Mouse (Mus musculus): ENCODE results near the gene Rdm1.
A peak's percentile ranks its signal among the peaks of the same experiment; 100 is the strongest.

Gene Rdm1

DNA sequence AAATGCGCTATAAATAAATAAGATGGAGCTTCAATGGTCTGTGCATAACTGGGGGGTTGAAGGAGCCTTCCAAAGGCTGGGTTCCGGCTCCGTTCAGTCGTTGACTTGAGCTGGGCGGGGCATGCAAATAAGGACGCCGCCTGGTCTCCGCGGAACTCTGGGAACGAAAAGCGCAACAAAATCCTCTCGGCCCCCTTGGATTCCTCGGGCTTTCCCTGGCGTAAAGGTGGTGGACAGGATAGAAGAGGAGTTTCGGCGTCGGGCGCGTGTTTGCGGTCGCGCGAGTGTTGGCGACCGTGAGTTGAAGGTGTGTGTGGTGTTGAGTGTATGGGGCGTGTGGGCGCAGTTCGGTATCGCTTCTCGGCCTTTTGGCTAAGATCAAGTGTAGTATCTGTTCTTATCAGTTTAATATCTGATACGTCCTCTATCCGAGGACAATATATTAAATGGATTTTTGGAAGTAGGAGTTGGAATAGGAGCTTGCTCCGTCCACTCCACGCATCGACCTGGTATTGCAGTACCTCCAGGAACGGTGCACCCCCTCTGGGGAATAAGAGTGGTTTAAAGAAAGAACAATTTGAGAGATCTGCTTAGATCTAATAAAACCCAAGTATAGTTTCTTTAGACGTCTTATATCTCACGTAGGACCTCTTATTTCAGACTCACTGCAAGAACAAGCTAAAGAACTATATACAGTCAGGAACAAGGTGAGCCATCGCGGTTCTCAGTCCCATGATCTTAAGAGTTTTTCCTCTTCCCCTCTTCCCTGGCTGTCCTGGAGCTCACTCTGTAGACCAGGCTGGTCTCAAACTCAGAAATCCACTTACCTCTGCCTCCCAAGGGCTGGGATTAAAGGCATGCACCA is 31.1 kb downstream of the Rdm1 start:
- DNase-seq (ENCODE audit: low spot score in 2 of 2) = peak; percentile 73 to 79

DNA sequence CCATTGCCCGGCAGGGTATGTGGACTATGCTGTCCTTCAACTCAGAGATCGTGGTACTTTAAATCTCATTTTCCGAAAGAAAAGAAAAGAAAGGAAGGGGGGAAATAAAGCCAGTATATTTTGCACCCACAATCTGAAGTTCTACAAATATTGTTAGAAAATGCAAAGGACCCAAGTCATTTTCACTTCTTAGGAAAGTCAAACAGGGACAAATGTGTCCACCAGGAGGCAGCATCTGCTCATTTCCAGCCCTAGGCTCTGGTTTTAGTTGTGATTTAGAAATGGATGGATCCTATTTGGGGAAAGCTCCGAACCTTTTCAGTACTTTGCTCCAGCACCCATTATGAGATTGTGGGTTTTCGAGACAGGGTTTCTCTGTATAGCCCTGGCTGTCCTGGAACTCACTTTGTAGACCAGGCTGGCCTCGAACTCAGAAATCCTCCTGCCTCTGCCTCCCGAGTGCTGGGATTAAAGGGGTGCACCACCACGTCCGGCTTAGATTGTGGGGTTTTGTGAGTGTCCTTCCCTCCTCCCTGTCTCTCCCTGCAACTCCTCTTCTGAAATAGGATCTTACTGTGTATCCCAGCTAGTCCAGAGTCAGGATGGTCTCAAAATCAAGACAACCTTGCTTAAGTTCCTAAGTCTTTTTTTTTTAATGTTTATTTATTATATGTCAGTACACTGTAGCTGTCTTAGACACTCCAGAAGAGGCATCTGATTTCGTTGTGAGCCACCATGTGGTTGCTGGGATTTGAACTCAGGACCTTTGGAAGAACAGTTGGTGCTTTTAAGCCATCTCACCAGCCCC is 32.0 kb downstream of the Rdm1 start:
- DNase-seq (ENCODE audit: low spot score in 2 of 2) = peak; percentile 20 to 53

DNA sequence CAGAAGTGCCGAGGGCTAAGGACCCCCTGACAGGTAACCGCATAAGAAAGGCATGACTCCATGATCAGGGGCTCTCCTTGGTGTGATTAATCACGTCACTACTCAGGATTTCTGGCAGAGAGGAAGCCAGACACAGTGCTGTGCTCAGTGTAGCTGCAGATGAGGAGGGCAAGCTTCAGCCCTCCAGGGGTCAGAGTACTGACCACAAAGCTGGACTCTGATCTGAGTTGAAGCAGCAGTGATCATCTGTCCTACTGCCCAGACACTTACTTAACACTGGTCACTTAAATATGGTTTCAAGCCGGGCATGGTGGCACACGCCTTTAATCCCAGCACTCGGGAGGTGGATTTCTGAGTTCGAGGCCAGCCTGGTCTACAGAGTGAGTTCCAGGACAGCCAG is 34.2 kb downstream of the Rdm1 start:
- no peak for DNase-seq (ENCODE audit: low spot score in 2 of 2)

DNA sequence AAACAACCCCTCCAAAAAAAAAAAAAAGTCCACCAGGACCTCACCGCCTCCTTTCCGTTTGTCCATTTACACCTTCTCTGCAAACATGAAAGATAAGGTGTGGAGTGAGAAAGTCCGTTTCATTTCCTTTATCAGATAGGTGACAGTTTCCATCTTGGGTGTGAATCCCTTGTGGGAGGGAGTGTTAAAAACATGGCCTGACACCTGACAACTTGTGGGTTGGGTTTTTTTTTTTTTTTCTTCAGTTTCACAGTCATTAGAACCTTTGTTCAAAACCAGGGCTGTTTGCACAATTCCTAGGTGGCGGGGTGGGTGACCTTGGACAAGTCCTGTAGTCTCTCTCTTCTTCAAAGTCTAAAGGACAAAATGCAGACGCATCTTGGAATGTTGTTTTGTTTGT is 34.8 kb downstream of the Rdm1 start:
- no peak for DNase-seq (ENCODE audit: low spot score in 2 of 2)

DNA sequence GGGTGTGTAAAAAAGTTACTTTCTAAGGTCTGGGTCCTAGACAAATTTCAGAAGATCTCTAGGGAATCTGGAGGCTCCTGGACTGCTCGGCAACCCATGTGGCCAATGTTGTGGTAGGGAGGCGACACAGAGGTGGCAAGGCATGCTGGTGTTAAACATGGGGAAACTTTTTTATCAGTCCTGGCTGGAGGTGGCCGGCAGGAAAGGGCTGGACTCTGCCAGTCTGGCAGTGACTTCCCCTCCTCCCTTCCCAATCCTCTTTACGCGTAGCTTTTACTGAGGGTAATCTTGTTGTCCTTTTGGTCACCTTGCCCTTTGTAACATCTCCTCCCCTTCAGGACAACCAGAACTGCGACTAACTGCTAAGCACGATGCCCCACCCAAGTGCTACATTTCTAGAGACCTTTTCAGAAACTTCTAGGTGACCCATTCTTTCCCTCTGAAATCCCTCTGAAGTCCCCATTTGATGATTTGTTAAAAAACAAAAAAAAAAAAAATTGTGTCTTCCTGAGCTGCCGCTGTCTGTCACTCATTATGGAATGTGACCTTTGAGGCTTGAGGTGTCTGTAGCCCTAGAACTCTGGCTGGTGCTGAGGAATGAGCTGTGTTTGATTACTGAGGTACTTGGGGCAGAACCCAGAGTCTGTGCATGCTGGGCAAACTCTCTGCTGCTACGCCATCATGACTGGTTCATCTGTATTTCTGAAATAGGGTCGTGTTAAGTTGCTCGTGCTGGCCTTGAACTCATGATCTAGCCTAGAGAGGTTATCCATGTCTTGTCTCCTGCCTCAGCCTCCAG is 36.4 kb downstream of the Rdm1 start:
- DNase-seq (ENCODE audit: low spot score in 2 of 2) = no peak

DNA sequence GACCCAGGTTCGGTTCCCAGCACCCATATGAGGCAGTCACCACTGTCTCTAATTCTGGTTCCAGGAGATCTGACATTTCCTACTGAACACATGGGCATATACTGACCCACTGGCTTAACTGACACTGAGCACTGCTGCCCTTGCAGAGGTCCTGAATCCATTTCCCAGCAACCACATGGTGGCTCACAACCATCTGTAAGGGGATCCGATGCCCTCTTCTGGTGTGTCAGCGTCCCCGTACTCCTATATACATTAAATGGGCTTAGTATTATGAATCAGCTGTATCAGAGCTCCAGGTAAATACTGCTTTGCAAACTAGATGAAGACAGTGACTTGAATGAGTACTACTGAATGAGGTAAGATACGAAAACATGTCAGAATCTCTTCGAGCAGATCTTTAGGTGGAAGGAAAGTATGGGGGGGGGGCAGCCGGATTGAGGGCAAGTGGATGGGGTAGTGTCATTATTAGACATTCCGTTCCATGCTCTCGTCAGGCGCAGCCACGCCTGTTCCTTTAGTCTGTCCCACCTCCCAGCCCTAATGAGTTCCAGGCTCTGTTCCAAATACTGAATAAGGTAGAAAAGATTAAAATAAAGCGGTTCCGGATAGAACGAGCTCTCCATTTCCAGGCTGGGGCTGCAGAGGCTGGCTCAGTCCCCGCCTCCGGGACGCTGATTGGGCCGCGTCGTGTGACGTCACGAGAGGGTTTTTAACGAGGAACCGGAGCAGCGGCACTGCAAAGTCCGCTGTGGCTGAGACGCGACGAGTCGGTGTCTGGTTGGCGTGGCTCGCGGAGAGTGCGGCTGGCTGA is 38.0 kb downstream of the Rdm1 start, which contains the start of gene Arl4d:
Gene Arl4d (plus strand): TSS at position 717 of the 811 bp plus-strand sequence.
- DNase-seq (ENCODE audit: low spot score in 2 of 2) = peak; percentile 92 to 95

DNA sequence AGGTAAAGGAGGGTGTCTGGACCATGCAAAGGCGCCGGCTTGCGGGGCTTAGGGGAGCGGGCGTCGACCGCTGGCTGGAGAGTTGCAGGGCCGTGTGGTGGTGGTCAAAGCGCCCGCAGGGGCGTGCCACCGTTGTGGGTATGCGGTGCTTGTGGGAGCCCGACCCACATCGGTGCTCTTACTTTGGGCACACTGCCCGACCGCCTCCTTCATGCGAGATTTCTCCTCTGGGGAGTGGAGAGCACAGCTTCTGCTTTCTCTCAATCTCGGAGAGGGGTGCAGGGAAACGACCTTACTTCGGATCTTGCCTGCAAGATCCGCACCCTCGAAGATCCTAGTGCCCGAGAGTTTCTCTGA is 38.6 kb downstream of the Rdm1 start:
- DNase-seq (ENCODE audit: low spot score in 2 of 2) = no peak

DNA sequence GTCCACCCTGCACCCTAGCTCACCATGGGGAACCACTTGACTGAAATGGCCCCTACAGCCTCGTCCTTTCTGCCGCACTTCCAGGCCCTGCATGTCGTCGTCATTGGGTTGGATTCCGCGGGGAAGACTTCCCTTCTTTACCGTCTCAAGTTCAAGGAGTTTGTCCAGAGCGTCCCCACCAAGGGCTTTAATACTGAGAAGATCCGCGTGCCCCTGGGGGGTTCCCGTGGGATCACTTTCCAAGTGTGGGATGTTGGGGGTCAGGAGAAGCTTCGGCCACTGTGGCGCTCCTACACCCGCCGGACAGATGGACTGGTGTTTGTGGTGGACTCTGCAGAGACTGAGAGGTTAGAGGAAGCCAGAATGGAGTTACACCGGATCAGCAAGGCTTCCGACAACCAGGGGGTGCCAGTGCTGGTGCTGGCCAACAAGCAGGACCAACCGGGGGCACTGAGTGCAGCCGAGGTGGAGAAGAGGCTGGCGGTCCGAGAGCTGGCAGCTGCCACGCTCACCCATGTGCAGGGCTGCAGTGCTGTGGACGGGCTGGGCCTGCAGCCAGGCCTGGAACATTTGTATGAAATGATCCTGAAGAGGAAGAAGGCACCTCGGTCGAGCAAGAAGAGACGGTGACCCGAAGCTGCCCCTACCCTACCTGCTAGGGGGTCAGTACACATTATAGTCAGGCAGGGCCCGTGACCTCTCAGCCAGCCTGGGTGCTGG is 39.8 kb downstream of the Rdm1 start:
- DNase-seq (ENCODE audit: low spot score in 2 of 2) = no peak

DNA sequence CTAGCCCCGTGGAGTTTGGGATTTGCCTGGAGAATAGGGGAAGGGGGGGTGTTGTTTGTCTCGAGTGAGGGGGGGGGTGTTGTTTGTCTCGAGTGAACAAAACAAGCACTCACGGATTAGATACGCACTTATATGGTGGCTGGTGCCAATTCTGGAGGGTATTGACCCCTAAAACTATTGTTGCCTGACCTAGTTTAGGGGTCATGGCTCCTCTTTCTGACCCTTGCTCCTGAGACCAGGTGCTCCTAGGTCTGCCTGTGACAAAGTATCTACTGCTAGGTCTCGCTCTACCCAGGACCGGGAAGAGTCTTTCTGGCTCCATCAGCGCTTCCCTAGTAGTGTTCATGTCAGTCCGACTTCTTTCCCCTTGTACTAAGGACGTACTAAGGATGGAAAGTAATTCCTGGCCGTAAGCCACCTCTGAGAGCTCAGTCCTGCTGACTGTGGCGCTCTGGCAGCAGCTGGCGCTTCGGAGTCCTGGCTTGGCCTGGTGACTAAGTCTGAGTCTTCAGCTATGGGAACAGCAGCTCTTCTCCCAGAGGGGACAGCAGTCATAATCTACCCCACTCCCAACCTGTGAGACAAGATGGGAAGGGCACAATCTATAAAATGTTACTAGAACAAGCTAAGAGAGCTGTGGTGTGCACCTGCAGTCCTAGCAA is 41.0 kb downstream of the Rdm1 start:
- DNase-seq (ENCODE audit: low spot score in 2 of 2) = no peak

DNA sequence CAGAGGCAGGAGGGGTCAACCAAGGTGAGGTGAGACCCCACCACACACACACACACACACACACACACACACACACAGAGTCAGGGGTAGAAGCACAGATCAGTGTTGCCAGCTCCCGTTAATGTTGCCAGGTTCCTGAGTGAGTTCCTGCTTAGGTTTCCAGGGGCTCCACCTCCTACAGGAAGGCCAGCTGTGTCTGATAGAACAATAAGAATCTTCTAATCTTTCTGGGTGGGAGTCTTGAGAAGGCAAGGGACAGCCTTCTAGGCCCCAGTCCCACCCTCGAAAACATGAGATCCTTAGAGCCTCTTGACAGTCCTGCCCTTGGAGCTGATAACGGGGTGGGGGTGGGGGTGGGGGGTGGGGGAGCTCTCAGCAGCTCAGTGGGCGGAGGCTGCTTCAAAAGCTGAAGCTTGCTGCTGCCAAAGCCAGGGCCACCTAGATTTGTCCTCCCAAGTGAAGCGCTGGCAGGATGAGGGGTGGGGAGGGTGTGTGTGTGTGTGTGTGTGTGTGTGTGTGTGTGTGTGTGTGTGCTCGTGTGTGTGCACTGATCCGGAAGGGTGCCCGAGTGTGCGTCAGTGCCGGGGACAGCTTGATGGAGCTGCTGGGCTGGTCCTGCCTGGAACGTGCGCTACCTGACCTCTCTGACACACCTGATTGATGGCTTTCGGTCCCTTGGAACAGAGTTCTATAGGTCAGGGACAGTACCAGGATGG is 41.7 kb downstream of the Rdm1 start:
- DNase-seq (ENCODE audit: low spot score in 2 of 2) = no peak

DNA sequence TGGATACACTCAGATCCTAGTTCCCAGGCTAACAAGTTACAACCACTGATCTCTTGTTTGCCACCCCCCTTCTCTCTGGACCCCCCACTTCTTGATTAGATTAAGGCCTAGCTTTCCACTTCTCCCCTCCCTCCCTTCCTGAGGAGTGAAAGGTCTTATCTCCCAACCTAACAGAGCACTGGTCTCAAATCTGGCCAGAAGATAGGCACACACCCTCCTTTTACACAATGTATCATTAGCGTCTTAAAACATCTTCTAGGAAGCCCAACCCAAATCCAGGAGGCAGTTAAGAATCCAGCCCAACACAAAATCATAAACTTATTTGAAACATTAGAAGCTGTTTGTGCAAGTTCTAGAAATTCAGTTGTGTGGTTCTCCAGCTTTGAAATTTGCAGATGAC is 43.3 kb downstream of the Rdm1 start:
- no peak for DNase-seq (ENCODE audit: low spot score in 2 of 2)

DNA sequence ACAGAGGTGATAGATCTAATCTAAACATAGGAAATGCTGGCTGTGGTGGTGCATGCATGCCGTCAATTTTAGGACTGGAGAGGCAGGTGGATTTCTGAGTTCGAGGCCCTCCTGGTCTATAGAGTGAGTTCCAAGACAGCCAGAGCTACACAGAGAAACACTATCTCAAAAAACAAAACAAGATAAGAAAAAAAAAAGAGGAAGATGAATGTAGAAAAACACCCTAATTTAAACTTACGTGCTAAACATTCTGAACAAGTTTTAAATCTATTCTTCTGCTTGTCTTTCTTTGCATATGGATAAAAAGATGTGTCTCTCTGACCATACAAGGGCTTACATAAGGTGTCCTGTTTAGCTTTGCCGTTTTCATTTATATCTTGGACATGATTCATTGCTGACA is 44.3 kb downstream of the Rdm1 start:
- no peak for DNase-seq (ENCODE audit: low spot score in 2 of 2)

DNA sequence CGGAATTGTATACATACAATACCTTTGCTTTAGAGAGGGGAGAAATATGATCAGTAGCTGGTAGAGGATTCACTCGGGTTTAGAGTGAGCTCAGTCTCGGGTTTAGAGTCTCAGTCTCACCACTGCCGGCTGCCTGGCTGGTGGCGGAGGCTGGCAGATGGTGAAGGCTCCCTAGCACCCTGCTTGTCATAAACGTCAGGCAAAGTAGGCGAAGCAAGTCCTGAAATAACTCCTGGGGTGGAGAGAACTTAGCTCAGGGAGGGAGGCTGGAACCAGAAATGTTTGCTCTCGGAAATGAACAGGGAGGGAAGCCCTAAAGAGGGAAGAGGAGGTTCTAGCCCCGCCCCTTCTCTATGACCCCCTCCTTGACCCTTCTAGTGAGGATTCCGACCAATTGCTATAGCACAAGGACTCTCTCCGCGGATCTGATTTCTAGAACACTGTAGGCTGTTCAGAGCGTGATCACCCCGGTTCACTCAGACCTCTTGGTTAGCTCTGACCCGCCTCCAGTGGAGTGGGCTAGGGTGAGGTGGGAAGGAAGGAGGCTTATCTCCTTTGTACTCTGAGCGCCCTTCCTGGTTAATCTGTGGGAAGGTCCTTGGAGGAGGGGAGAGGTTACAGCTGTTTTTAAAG is 46.1 kb downstream of the Rdm1 start:
- no peak for DNase-seq (ENCODE audit: low spot score in 2 of 2)

DNA sequence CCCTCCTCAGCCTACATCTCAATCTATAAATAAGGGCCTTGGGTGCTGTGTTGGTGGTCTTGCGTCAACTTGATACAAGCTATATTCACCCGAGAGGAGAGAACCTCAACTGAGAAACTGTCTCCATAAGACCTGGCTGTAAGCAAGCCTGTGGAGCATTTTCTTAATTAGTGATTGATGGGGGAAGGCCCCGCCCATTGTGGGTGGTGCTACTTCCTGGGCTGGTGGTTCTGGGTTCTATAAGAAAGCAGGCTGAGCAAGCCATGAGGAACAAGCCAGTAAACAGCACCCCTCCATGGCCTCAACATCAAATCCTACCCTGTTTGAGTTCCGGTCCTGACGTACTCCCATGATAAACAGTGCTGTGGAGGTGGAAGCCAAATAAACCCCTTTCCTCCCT is 47.1 kb downstream of the Rdm1 start:
- DNase-seq (ENCODE audit: low spot score in 2 of 2) = no peak

DNA sequence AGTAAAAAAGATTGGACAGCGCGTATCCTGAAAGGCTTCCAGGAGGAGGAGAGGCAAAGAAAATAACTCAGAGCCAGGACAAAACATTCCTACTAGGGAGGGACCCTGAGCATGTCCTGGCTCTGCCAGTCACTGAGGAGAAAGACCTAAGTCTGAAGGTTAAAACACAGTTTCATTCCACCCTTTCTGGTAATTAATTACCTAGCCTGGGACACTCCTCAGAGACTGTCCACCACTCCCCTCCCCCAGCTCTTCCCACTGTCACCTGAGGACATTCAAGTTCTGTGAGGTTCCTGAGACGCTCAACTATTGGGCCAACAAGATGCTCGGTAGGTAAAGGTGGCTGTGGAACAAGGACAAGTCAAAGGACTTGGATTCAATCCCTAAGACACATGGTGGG is 48.4 kb downstream of the Rdm1 start:
- no peak for DNase-seq (ENCODE audit: low spot score in 2 of 2)

DNA sequence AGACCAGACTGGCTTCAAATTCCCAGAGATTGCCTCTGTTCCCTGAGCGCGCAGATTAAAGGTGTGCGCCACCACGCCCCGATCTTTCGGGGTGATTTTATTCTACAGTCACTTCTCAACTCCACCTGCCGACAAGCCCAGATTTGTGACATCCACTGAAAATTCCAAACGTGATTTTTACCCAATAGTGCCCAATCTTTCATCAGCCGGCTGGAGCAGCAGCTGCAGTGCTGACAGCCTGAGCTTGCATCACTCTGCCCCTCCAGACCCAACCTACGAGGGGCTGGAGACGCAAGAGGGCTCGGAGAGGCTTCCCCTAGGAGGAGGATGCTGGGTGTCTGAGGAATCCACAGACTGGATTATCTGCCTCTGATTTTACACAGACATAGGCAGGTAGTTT is 50.7 kb downstream of the Rdm1 start:
- DNase-seq (ENCODE audit: low spot score in 2 of 2) = no peak

DNA sequence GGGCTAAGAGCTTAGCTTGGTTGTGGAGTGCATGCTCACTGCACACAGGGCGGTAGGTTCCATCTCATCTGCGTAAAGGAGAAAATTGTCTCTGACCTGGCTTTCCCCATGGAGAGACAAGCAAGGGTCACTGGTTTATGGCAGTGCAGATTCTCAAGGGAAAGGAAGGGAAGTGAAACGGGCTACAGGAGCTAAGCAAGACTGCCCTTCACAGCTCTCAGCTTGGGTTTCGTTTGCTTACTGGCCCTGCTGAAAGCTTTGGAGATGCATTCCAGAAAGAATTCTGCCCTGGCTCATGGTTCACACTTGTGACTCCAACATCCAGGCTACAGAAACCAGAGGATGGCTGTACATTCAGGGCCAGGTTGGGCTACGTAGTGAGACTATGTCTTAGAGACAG is 51.8 kb downstream of the Rdm1 start:
- no peak for DNase-seq (ENCODE audit: low spot score in 2 of 2)

DNA sequence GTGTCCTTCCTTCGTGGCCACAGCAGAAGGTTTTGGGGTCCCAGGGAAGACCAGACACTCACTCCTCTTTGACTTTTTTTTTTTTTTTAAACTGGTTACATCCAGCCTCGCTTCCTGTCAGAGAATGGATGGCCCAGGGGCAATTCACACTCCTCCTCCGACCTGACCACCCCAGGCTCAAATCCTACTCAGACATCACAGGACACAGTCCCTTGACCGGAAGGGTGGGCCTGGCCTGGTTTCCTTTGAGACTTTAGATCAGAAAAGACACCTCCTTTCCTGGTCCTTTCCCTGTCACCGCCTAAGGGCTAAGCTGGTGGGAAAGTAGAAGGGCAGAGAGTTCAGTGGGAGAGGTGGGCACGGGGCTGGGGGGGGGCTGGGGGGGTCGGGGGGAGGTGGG is 52.9 kb downstream of the Rdm1 start:
- no peak for DNase-seq (ENCODE audit: low spot score in 2 of 2)

Data from thymus, postnatal 10 days (tissue).